Mouse (Mus musculus): ENCODE measurements around the gene Lhfpl5.

Gene Lhfpl5

DNA sequence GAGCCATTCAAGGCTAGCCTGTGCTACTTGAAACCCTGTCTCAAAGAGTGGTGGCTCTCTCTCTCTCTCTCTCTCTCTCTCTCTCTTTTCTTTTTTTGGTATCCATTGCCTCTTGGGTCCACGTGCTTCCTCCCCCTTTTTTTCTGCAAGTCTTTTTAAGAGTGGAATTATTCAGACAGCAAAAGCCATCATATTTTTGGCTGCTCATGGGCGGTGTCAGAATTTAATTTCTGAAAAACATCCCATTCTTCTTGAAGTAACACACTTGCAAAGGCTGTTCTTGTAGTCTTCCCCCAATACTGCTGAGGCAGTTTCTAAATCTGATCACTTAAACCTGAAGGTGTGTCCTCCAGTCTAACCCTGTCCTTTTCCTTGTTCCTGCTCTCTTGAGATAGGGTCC lies 51.5 kb downstream of the Lhfpl5 start:
- no peak for DNase-seq (ENCODE audit: low read depth)

DNA sequence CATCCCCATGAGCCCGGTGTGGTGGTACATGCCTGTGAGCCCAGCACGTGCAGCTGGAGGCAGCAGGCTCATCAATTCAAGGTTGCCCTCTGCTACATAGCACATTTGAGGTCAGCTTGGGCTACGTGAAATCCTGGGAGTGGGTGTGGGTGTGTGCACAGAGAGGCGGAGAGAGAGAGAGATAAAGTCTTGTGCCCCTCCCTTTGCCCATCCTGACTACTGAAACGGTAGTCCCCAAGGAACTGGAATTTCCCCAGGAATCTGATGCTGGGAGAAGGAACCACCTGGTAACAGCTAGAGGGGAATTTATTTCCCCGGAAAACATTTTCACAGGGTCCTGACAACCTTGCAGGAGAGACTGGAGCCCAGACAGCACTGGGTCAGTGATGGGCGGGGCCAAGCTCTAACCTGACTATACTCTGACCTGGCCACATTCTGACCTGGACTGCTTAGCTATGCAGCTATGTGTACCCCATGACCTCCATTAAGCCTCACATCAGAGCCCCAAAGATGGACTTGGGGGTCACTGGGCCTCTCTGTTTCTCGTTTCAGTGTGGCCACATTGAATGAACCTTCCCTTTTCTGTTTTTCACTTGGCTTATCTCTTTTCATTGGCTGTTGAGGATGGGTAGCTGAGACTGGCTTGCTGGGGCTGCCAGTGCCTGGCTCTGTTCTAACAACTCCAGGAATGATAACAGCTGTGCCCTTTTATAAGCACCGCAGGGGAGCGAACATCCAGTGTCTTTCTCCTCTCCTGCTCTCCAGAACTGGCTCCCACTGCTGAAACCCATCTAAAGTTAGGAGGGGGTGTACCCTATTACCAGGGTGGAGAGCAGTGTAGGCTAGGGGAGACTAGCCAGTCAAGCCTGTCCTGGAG lies 53.0 kb downstream of the Lhfpl5 start:
- no peak for DNase-seq (ENCODE audit: low read depth)

DNA sequence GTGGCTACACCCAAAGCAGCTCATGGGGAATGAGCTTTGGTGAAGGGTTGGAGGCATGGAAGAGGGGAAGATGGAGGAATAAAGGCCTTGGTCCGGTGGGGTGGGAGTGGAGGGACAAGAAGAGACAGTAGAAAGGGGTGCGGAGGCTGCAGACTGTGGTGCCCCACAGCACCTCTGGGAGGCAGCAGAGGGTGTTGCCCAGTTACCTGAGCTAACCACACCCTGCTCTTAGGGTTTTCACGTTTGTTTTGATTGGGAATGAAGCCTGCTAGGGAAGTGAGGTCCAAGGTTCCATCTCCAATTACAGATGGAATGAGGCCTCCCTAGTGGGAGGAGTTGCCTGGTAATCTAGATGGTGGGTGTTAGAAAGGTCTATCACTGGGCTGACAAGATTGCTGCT lies 53.7 kb downstream of the Lhfpl5 start:
- no peak for DNase-seq (ENCODE audit: low read depth)
